Mouse (Mus musculus) lung, adult 18-20 months (tissue): ENCODE data around the gene Rnaseh2b.

Experiments
- DNase-seq, 2 experiments: peaks; one replicate each; pipeline ENCODE4 v3.0.0; 2022; ENCODE audit warnings: mixed read lengths in 2 of 2

Rnaseh2b gene

DNA sequence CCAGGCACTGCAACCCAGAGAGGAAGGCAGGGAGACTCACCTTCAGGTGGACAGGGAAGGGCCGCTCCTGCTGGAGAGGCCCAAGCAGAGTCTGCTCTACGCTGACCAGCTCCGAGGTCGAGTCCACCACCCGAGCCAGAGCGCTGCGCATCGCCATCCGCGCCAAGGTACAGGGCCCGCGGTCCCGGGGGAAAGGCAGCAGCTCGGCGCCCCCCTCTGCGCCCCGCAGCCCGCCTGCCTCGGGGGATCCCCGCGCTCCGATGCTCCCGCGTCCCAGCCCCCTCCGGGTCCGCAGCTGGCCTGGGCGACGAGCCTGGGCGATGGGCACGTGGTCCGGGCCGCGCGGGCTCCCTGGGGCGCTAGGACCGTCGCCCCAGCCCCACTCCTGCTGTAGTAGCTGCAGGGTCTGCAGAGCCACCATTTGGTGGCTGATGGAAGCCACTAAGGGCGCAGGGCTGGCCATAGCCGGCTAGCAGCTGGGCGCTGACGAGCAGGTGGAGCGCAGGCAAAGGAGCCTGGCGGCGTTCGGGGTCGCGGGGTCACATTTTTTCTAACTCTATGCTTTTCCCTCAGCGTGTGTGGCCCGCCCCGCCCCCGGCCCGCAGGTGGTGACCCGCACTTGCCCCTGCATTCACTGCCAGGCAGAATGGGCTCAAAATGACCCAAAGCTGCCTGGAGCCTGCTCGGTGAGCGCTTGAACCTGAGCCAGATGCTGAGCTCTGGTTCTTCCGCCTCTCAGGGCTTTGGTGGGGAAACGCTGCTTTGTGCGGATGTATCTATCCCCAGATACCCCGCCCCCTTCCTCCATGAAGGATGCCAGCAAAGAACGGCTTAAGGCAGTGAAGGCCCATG, at the start of gene Rnaseh2b, which contains the start of gene Dleu7:
Rnaseh2b (plus strand) TSS at position 102 of the 852 bp plus-strand sequence.
Dleu7 (minus strand) TSS at position 560 of the 852 bp plus-strand sequence.
- no peak for DNase-seq

DNA sequence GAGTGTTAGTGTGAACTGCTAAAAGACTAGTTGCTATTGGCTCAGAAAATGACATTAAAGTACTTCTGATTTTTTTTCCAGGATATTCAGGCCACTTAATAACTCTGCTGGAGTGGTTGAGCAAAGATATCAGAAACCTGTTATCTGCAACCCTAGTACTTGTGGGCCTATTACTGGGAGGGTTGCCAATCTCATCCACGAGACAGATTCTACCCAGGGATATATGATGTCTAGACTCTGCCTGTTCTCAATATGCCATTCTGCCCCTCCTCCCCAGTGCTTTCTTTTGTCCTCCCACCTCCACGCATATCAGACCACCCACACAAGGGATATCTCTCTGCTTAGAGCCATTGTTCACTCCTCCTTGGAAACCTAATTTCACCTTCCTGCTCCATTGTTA, 48.9 kb upstream of the Rnaseh2b start:
- no peak for DNase-seq

DNA sequence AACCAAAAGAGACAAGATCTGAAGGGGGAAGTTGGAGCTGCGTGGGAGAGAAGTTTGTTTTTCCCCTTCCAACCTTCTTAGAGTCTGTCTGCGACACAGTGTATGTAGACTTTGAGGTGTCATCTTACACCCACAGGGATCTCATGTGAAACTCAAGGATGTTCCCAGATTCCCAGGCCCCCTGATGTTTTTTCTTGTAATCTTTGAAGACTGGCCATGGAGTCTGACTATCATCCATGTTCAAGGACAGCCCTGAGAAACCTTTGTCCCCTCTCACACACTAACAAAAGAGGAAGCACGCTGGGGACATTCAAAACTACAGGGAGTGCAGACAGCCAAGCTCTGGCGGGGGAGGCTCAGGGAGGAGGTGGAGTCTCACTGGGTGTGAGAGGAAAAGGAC, 46.8 kb upstream of the Rnaseh2b start:
- DNase-seq: peak; percentile 24 to 28

DNA sequence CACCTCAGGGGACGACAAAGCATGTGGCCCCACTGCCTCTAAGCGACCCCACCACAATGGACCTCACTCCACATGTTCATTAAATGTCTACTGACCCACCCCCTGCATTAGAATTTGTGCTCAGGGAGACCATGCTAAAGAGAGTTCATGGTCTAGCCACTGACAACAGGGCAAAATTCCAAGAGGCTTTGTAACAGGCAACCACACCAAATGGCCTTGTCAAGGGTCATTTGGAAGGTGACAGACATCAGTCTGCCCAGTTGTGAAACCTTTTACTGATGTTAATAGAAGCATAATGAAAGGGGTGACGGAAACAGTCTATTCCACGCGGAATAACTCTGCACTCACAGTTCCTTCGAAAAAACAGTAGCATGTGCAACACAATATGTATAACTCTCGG, 44.0 kb upstream of the Rnaseh2b start:
- DNase-seq: no peak

GRCm38 (mm10) chr14:62248796-62249195, 43.6 kb upstream of the Rnaseh2b start:
- DNase-seq: peak; percentile 14 to 16

- no peak for DNase-seq
These were observed 43.1 kb upstream of the Rnaseh2b start for GRCm38 (mm10) chr14:62249251-62249650.

DNA sequence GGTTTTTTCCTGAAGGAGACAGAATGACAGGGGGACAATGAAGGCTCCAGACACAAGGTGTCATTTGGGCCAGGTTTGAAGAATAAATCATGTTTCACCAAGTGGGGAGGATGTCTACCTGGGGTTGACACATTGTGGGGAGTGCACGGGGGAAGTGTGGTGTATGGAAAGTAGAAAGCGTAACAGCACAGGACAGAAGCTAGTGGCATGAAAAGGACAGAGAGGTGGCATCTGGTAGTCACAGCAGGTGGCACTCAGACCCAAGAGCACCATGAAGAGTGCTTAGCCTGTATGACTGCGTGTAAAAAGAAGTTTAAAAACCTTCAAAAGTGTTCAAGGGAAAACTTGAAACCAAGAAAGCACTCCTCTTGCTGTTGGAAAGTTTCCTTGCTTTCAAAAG, 42.3 kb upstream of the Rnaseh2b start:
- DNase-seq: no peak

GRCm38 (mm10) chr14:62251999-62252398, 40.4 kb upstream of the Rnaseh2b start:
- DNase-seq: peak; percentile 16 to 41

DNA sequence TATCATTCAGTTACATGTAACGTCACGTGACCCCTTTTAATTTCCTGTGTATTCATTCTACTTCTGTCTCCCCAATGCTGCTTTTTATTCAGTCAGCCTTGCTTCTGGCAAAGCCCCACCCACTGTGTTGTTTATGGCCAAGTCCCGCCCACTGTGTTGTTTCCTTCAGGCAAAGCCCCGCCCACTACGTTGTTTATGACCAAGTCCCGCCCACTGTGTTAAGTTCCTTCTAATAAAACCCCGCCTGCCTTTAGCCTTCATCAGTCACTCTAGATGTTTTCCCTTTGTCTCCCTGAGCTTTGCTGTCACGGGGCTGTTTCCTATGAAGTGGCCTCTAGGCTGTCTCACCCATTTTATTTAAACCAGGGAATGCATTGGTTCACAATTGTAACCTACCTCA, 38.0 kb upstream of the Rnaseh2b start:
- no peak for DNase-seq

DNA sequence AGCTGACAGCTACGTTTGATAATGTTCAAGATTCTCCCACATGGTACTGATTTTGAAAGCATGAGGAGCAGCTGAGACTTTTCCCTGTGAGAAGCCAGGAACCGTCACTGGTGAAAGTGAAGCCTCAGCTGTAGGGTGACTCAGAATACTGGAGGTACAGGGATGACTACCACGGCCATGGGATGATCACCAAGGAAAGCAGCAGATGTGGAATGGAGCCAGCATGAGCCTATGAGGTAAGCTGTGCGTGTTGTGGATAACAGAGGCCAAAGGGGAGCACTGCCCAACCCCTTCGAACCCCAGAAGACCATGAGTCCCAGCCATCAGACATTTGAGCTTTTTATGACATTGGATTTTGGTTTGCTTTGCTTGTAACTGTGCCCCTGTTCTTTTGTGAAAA, 36.3 kb upstream of the Rnaseh2b start:
- DNase-seq: no peak

DNA sequence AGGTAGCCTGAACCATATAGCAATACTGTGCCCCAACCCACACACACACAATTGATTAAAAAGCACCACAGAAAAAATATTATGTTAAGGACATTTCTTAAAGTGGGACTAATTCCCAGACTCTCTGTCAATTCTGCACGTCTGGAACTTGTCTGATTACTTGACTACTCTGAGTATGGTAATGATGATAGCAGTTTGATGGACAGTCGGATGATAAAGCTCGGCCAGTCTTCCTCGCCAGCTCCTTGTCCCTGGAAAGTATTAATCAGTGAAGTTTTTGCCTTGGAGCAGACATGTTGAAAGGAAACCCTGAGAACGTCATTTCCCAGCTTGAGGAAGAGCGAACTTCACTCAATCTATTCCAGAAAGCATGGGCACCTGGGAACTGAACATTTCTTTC, 34.3 kb upstream of the Rnaseh2b start:
- DNase-seq: no peak

DNA sequence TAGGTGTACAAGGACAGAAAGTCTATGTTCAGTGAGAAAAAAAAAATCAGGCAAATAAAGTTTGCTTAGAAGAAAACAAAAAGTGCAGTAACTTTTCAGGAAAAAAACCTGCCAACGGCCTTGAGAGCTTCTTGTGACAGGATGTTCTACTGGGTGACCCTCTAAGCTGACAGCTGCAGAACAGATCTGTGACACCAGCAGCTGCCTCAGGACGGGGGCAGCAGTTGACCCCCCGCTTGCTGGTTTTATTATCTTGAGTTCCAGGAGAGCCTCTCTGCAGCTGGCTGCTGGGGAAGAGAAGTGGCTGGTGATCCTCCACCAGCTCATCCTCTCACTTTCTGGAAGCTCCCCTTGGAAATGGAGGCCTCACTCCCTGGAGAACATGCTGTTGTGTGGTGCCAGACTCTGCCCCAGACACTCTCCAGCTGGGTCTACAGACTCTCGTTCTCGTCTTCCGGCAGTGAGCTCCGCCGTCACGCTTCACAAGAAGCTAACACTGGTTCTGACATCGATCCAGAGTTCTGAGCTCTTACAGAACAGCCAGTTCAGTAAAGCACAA, 33.3 kb upstream of the Rnaseh2b start:
- DNase-seq: peak in 1 of 2 experiments; percentile 5

- DNase-seq: no peak
These were observed 21.5 kb upstream of the Rnaseh2b start for GRCm38 (mm10) chr14:62270698-62271396.

DNA sequence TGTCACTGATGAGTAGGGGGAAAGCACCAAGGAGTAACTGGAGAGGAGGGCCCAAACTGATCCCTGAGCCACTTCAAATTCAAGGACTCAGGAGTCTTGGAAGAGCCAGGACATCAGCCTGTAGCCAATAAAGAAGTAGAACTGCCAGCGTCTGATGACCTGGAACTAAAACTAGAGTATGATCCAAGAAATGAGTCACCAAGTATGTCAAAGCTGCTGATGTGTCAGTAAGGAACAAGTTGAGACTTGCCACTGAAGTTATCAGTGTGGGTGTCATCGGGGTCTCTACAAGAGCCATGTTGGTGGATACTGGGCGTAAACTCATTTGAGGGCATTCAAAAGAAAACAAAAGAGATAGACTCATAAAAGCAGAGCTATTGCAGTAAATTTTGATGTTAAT, 18.8 kb upstream of the Rnaseh2b start:
- DNase-seq: no peak

GRCm38 (mm10) chr14:62282974-62283373, 9.4 kb upstream of the Rnaseh2b start:
- no peak for DNase-seq

GRCm38 (mm10) chr14:62288731-62289130, 3.7 kb upstream of the Rnaseh2b start:
- no peak for DNase-seq

GRCm38 (mm10) chr14:62291406-62291987, 892 bp upstream of the Rnaseh2b start:
- DNase-seq: no peak

DNA sequence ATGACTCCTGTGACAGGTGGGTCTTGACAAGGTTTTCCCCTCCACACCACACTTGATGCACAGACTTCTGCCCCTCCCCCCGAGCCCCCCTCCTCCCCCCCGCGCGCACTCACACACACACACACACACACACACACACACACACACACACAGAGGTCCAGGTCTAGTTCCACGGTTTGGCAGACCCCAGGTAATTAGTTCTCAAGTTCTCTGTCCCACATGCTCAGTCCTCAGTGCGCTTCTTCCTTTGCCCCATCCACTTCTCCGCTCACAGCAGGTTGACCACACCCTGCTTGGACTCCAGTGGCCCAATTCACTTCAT, 262 bp upstream of the Rnaseh2b start:
- DNase-seq: no peak

- no peak for DNase-seq
These were observed 6.4 kb downstream of the Rnaseh2b start for GRCm38 (mm10) chr14:62298808-62299207.

GRCm38 (mm10) chr14:62300031-62300430, 7.6 kb downstream of the Rnaseh2b start:
- DNase-seq: no peak

- no peak for DNase-seq
These were observed 15.2 kb downstream of the Rnaseh2b start for GRCm38 (mm10) chr14:62307555-62307954.

DNA sequence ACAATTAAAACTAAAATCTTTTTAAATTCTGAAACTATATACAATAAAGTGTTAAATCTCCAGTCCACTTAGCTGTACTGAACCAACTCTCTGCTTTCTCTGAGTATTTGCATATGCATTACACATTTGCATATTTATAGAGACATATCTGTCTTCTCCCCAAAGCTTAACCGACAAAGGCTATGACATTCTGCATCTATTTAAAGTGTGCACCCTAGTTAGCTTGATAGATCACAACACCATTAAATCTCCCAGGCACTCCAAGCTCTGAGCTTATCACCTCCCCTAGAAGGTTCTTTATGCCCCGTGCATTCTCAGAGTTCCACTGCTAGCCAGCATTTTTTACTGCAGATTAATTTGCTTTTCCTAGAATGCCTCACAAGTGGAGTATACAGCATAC, 16.6 kb downstream of the Rnaseh2b start:
- DNase-seq: no peak

DNA sequence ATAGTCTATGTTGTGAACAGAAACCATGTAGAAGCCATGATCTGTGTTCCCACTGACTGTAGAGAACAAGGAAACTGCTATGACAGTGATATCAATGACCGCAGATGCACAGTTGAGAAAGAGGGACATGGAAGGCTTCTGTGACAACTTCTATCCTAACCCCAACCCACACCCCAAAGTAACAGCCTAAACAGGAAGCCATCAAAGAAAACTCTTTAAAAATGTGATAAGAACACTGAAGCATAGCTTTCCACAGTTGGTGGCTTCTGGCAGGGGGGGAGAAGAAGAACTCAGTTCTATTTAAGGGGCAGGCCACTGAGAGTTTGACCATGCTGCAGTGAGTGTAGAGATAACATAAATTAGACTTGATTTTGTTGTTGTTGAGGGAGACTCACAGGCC, 19.3 kb downstream of the Rnaseh2b start:
- no peak for DNase-seq
